10 mouse cellular contexts compared by ENCODE assay signal in genomic region chr17:32268540-32268960, GRCm38 (mm10). TPM values are rescaled to one million over a fixed set of nuclear protein-coding genes. Genes with fewer than 3 reads are reported as not detected.
DNase-seq lines count a peak whose midpoint lies in the region; ATAC-seq lines count a peak whose summit lies in the region.
"Had no signal": no experiment of that assay in that cellular context is flagged by ENCODE, and none has a peak within 500 bp of the region (broad histone marks: within the 10 kb centered on the region; RNA-seq: fewer than 3 reads in every experiment).

No protein-coding gene starts in this region.

- intact Hi-C loops in gastrocnemius, postnatal 14 days (cut with DNase I; ENCODE audit: low total_unique reads): no loop called here

- peak; percentile 55 for DNase-seq in gastrocnemius, adult 18-20 months (ENCODE audit: low spot score)
- DNase-seq in gastrocnemius, postnatal 14 days: no peak
- peak; percentile 5 for DNase-seq in lung, postnatal 10 days
- DNase-seq in lung, adult 18-20 months: no peak
- DNase-seq in cerebellum, adult 11-12 months: peak; percentile 62
- DNase-seq in liver: no peak
- no peak for DNase-seq in frontal cortex, postnatal 14 days (ENCODE audit: low spot score in 2 of 2)
- DNase-seq: B cell, adult 2 months had no signal

- peak; percentile 66 for ATAC-seq in megakaryocyte progenitor cell, adult 5-6 weeks (replicated peaks; ENCODE audit: poor library complexity)
- ATAC-seq: forebrain, embryonic 13.5 days had no signal

RNA-seq across cellular contexts. Expression of gene Brd4, which starts 16.0 kb away (rescaled TPM):
- total RNA-seq in gastrocnemius, adult 18-20 months (2021): 10 to 100 TPM; 41.0 to 47.3 TPM
- total RNA-seq in gastrocnemius, postnatal 14 days (2021): 10 to 100 TPM; 47.0 to 47.7 TPM
- total RNA-seq in megakaryocyte progenitor cell, adult 5-6 weeks (2015): 99.3 and 115 TPM in 2 replicates
- total RNA-seq in megakaryocyte progenitor cell, adult 5-6 weeks (2017): 10.5 and 16.2 TPM in 2 replicates

RNA-seq across cellular contexts. Expression of gene Akap8, which starts 52.5 kb away (rescaled TPM):
- total RNA-seq in gastrocnemius, adult 18-20 months (2021): 10 to 100 TPM; 32.0 to 37.5 TPM
- 10 to 100 TPM; 29.3 to 30.5 TPM for total RNA-seq in gastrocnemius, postnatal 14 days (2021)
- total RNA-seq in megakaryocyte progenitor cell, adult 5-6 weeks (2015): 64.1 and 76.7 TPM in 2 replicates
- 116 and 161 TPM in 2 replicates for total RNA-seq in megakaryocyte progenitor cell, adult 5-6 weeks (2017)

Comparison
In these comparisons a context has a peak if more than half of its experiments do, and no peak if none do; other contexts are left out.
1. DNase-seq: peak in gastrocnemius, adult 18-20 months (single experiment), lung, postnatal 10 days (single experiment) and cerebellum, adult 11-12 months (single experiment); none in gastrocnemius, postnatal 14 days (single experiment), lung, adult 18-20 months (0 of 2), liver (single experiment) and frontal cortex, postnatal 14 days (0 of 2).